Mouse (Mus musculus) hindbrain, embryonic 11.5 days (tissue): ENCODE measurements around the gene Topors. TPM values are rescaled to one million over a fixed set of nuclear protein-coding genes. Genes with fewer than 3 reads are reported as not detected.
"Not testable (repeated sequence)": the region's sequence is repeated elsewhere in the genome, so short reads cannot be mapped to it uniquely, and the experiment has no call there.

Source experiments
- ATAC-seq: fragments of 200-750 bp; cut with Nextera tagmentation; 2 replicates; pipeline ENCODE4 v1.8.0; 2017; ENCODE audit warnings: mild to moderate bottlenecking, moderate TSS enrichment, moderate library complexity; ENCODE audit not compliant: low FRiP score
- DNase-seq: peaks from one replicate; pipeline ENCODE4 v3.0.0-alpha.2; 2015; ENCODE audit warnings: low spot score
- H3K27ac ChIP-seq: fragments of 300-500 bp; sonication (generic); 2 replicates; pipeline ENCODE4 v1.5.1; 2014; ENCODE audit warnings: mild to moderate bottlenecking, low read depth, low read length
- H3K27me3 ChIP-seq: fragments of 300-500 bp; sonication (generic); 2 replicates; pipeline ENCODE4 v1.6.1; 2014; ENCODE audit warnings: mild to moderate bottlenecking, low read length, moderate library complexity, mixed read lengths; ENCODE audit not compliant: control insufficient read depth, insufficient read depth
- H3K36me3 ChIP-seq: fragments of 300-500 bp; sonication (generic); 2 replicates; pipeline ENCODE4 v1.6.1; 2014; ENCODE audit warnings: mild to moderate bottlenecking, low read length, moderate library complexity, mixed read lengths; ENCODE audit not compliant: control insufficient read depth, insufficient read depth
- H3K4me1 ChIP-seq: fragments of 300-500 bp; sonication (generic); replicated peaks from 2 replicates; pipeline ENCODE4 v1.6.1; 2014; ENCODE audit warnings: low read length, mixed read lengths; ENCODE audit not compliant: control insufficient read depth, insufficient read depth
- H3K4me2 ChIP-seq: fragments of 300-500 bp; sonication (generic); replicated peaks from 2 replicates; pipeline ENCODE4 v1.6.1; 2014; ENCODE audit warnings: mild to moderate bottlenecking, low read depth, low read length
- H3K4me3 ChIP-seq: fragments of 300-500 bp; sonication (generic); 2 replicates; pipeline ENCODE4 v1.5.1; 2014; ENCODE audit warnings: low read depth, low read length
- H3K9ac ChIP-seq: fragments of 300-500 bp; sonication (generic); 2 replicates; pipeline ENCODE4 v1.6.1; 2014; ENCODE audit warnings: low read depth, low read length
- H3K9me3 ChIP-seq: fragments of 300-500 bp; sonication (generic); 2 replicates; pipeline ENCODE4 v1.6.1; 2016; ENCODE audit warnings: low read length; ENCODE audit not compliant: control insufficient read depth
- WGBS: fragments of 180-500 bp; shearing (Covaris S2); extraction: QIAGEN DNeasy Blood & Tissue Kit; methylation state at CpG from one replicate; pipeline ENCODE4 v1.1.7; 2014; 5-methylcytosine and 5-hydroxymethylcytosine counted together
- polyA plus RNA-seq: library from polyadenylated mRNA; unstranded; fragments of >200 nt; fragmentation: Nextera tagmentation; extraction: Ambion mirVana; gene quantifications from 2 replicates; pipeline ENCODE4 v1.2.1, GENCODE M21; 2014

Gene Topors
- polyA plus RNA-seq, 1 experiment from 2014 or later: 49.9 TPM

- H3K27ac ChIP-seq: no peak overlapping the region
- H3K4me2 ChIP-seq: no peak overlapping the region
- H3K4me3 ChIP-seq: no peak overlapping the region
- DNase-seq: no peak
- WGBS: 81% methylated on average over 5 of the region's 5 CpGs
- H3K27me3 ChIP-seq: no peaks in the 10 kb centered on the region
- no peaks in the 10 kb centered on the region for H3K36me3 ChIP-seq
- H3K9me3 ChIP-seq: no peaks in the 10 kb centered on the region
- H3K4me1 ChIP-seq: no peaks in the 10 kb centered on the region
- H3K9ac ChIP-seq: no peak overlapping the region
- ATAC-seq: no peak
Observed at GRCm38 (mm10) chr4:40299169-40299568, 29.5 kb upstream of the Topors start.

DNA sequence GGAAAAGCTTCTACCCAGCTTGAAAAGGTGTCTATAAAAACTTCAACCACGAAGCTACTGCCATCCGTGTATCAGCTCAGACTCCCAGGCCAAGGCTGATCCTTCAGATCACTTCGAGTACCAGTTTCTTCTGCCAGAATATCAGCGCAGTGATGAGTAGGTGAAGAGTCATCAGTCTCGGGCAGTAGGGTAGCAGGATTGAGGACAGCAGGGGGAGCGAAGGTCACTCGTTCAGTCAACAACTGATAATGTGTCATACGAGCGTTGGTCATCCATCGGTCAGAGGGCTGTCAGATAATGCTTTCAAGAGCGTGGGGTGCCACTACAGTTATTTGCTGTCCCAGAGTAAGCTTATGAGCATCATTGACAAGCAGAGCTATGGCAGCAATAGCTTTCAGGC lies 21.9 kb upstream of the Topors start:
- 96% methylated on average over 11 of the region's 11 CpGs for WGBS
- not testable (repeated sequence) for H3K9ac ChIP-seq, H3K4me3 ChIP-seq, H3K27ac ChIP-seq, H3K36me3 ChIP-seq, DNase-seq, H3K9me3 ChIP-seq, H3K4me1 ChIP-seq, ATAC-seq, H3K27me3 ChIP-seq, H3K4me2 ChIP-seq

GRCm38 (mm10) chr4:40289046-40289445 lies 19.4 kb upstream of the Topors start:
- H3K36me3 ChIP-seq: no peaks in the 10 kb centered on the region
- WGBS: 85% methylated on average over 2 of the region's 2 CpGs
- DNase-seq (no peak), ATAC-seq (no peak)
- no peaks in the 10 kb centered on the region for H3K4me1 ChIP-seq
- no peaks in the 10 kb centered on the region for H3K27me3 ChIP-seq
- no peak overlapping the region for H3K27ac ChIP-seq
- no peak overlapping the region for H3K9ac ChIP-seq
- no peak overlapping the region for H3K4me2 ChIP-seq
- no peaks in the 10 kb centered on the region for H3K9me3 ChIP-seq
- no peak overlapping the region for H3K4me3 ChIP-seq

GRCm38 (mm10) chr4:40287415-40287814 lies 17.8 kb upstream of the Topors start:
- Histone ChIP-seq H3K9me3 (no peaks in the 10 kb centered on the region), H3K27me3 (no peaks in the 10 kb centered on the region), H3K4me2 (no peak overlapping the region), H3K9ac (no peak overlapping the region), H3K4me3 (no peak overlapping the region), H3K4me1 (no peaks in the 10 kb centered on the region), H3K27ac (no peak overlapping the region), H3K36me3 (no peaks in the 10 kb centered on the region)
- no peak for DNase-seq
- ATAC-seq: no peak
- WGBS: 79% methylated on average over 6 of the region's 6 CpGs

DNA sequence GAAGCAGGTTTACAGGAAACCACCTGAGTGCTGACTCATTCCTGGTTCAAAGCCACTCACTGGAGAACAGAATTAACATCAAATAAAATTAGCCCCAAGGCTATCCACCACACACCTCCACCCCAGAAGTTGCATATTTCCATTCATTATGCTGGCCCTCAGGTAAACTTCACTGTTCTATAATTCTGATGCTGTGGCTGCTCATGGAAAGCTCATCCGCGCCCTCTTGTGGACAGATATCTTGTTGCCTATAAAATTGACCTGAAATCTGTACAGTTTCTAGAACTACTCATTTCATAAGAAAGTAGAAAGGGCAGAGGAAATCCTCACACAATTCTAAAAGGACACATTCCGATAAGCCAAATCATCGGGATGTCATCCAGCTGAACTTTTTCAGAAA lies 15.9 kb upstream of the Topors start:
- H3K4me1 ChIP-seq: no peaks in the 10 kb centered on the region
- H3K36me3 ChIP-seq: no peaks in the 10 kb centered on the region
- no peaks in the 10 kb centered on the region for H3K27me3 ChIP-seq
- H3K4me2 ChIP-seq: no peak overlapping the region
- WGBS: 24% methylated on average over 4 of the region's 4 CpGs
- H3K4me3 ChIP-seq: no peak overlapping the region
- no peaks in the 10 kb centered on the region for H3K9me3 ChIP-seq
- H3K9ac ChIP-seq: no peak overlapping the region
- no peak for ATAC-seq
- H3K27ac ChIP-seq: no peak overlapping the region
- peak; percentile 76 for DNase-seq

DNA sequence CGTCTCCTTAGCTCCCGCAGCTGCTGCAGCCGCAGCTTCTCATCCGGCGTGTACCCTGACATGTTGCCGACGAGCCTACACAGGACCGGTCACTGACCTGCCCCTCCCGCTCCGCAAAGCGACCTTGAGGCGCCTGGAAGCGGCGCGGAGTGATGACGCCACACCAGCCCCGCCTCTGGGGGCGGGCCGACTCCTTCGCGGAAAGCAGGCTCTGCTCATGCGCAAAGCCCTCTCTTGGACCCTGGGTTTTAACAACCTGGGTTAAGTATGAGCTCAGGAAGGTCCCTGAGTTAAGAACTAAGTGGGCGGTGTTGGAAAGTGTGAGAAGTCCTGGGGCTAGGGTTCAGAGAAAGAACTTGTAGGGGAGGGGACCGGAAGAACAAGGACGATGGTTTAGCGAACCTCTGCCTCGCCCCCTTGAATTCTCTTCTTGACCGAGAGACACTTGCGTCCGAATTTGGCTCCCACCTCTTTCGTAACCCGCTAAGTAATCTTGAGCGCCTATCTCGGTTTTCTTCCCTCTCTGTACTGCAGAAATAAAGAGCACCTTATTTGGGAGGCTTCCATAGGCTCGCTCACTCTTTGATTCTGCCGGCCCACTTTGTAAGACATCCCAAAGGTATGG lies 9.7 kb upstream of the Topors start, which contains the start of gene Ndufb6:
TSS of gene Ndufb6 (minus strand) at position 146 of the 625 bp plus-strand sequence.
- Histone ChIP-seq H3K9me3 (no peaks in the 10 kb centered on the region), H3K4me2 (peak within 1 kb of the TSS; percentile 90), H3K36me3 (no peaks in the 10 kb centered on the region), H3K9ac (peak within 1 kb of the TSS; percentile 86), H3K27me3 (no peaks in the 10 kb centered on the region), H3K4me3 (peak within 1 kb of the TSS; percentile 96), H3K27ac (no peak within 1 kb of the TSS), H3K4me1 (peaks cover 2% of the 10 kb centered on the region; the same call in 1 of the 2 replicates)
- under 1% methylated on average over 36 of the region's 36 CpGs for whole genome bisulfite sequencing
- peak; percentile 97 for ATAC-seq
- peak; percentile 99 for DNase-seq

GRCm38 (mm10) chr4:40278880-40279275 lies 9.2 kb upstream of the Topors start:
- Histone ChIP-seq H3K9ac (peak overlapping the region; percentile 86), H3K27me3 (no peaks in the 10 kb centered on the region), H3K27ac (no peak overlapping the region), H3K36me3 (no peaks in the 10 kb centered on the region), H3K9me3 (no peaks in the 10 kb centered on the region), H3K4me2 (peak overlapping the region; percentile 90), H3K4me3 (peak overlapping the region; percentile 96), H3K4me1 (peaks cover 2% of the 10 kb centered on the region; the same call in 1 of the 2 replicates)
- ATAC-seq: peak; percentile 80
- WGBS: under 1% methylated on average over 21 of the region's 21 CpGs
- no peak for DNase-seq

- DNase-seq (no peak), ATAC-seq (peak; percentile 12)
- no peaks in the 10 kb centered on the region for H3K27me3 ChIP-seq
- no peaks in the 10 kb centered on the region for H3K4me1 ChIP-seq
- H3K4me3 ChIP-seq: peak overlapping the region; percentile 81
- H3K9me3 ChIP-seq: no peaks in the 10 kb centered on the region
- under 1% methylated on average over 16 of the region's 16 CpGs for WGBS
- H3K9ac ChIP-seq: peak overlapping the region; percentile 86
- H3K36me3 ChIP-seq: no peaks in the 10 kb centered on the region; the same call in 1 of the 2 replicates
- H3K4me2 ChIP-seq: peak overlapping the region; percentile 68
- H3K27ac ChIP-seq: peak overlapping the region; percentile 88
Observed at GRCm38 (mm10) chr4:40268835-40269234, 815 bp downstream of the Topors start.

DNA sequence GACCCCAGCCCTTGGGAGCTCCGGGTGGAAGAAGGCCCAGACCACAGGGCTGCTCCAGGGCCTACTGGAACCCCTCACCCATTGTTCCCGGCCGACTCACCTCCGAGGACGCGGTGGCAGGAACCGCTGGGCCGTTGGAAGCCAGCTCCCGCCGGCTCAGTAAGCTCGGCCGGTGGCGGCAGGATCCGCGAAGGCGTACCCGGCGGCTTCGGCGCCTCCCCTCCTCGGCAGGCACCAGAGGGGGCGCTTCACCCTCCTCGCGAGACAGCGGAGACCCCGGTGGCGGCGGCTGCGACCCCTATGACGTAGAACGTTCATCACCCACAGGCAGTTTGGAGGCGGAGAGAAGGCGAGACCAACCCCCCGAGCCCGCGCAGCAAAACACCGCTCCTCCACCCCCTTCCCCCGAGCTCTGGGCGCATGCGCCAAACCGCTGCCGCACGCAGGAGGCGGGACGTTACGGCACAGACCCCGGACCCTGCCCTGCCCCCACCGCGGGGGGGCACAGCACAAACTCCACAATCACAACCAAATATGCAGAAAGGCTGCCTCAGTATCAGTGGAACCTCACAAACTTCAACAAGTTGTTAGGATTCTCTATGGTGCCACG lies 1.3 kb downstream of the Topors start:
- DNase-seq: peak; percentile 95
- Histone ChIP-seq H3K4me1 (no peaks in the 10 kb centered on the region), H3K27ac (peak overlapping the region; percentile 88), H3K4me2 (peak overlapping the region; percentile 68), H3K9ac (peak overlapping the region; percentile 86), H3K36me3 (no peaks in the 10 kb centered on the region; the same call in 1 of the 2 replicates), H3K4me3 (peak overlapping the region; percentile 81), H3K27me3 (no peaks in the 10 kb centered on the region), H3K9me3 (no peaks in the 10 kb centered on the region)
- peak; percentile 86 for ATAC-seq
- under 1% methylated on average over 38 of the region's 50 CpGs for WGBS
